Mouse (Mus musculus): ENCODE measurements around the gene Phc2.

DNA sequence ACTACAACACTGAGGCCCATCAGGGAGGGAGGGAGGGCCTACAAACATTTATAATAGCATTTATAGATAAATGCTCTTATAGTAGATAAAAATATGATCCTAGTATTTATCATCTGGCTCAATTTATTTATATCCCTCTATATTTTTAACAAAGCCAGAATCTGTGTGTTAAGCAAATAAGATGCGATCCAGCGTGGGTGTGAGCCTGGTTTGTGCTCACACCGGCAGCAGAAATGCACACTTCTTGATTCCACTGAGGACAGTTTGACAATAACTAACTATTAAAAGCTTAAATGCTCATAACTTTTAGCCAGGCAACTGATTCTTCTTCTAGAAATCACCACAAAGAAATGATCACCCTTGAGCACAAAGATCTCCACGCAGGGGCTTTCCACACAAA, 133.6 kb downstream of the Phc2 start:
- TF ChIP-seq POLR2A (IDR thresholded peaks at IDR 0.05; ENCODE audit: insufficient read depth, low read depth, low read length) = no peak
- no peak for TF ChIP-seq CTCF (IDR thresholded peaks at IDR 0.05)
- no peak for TF ChIP-seq EP300 (IDR thresholded peaks at IDR 0.05; ENCODE audit: insufficient read depth, low read depth, low read length)
